Mouse (Mus musculus): Measurements from ENCODE around the gene Crabp2. TPM values are rescaled to one million over a fixed set of nuclear protein-coding genes. Genes with fewer than 3 reads are reported as not detected.

Gene Crabp2
- polyA plus RNA-seq, 1 experiment from 2014 or later: 10.3 TPM

DNA sequence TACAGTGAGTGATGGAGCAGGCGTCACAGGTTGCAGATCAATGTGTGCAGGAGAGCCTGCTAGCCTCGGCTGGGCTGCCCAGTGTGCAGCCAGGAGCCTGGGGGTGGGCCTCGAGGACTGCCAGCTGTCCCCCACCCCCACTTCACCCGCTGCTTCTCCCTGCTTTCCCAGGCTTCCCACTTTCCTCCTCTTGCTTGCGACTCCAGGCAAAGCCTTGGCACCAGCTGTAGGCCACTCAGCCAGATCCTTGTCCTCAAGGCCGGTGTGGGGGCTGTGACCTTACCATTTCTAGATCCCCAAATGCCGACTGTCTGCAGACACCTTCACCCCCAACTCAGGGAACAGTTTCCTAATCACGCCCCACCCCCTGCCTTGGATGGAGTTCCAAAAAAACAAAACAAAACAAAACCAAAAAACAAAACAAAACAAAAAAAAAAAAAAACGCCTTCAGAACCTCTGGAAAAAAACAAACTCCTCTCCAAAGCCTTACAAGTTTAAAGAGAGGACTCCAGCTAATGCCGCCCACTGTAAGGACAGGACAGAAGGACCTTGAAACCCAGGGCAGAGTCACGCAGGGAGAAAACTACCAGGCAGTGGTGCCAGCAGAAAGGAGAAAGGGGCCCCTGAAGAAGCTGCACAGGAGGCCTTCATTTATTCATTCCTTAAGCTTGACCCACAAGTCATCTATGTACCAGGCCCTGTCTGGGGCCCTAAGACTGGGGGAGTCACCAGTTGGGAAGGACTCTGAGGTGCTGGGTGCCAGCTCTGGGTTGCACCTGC lies 52.5 kb downstream of the Crabp2 start:
- H3K36me3 ChIP-seq (ENCODE audit: insufficient read depth): no peaks in the 10 kb centered on the region
- H3K9ac ChIP-seq: no peak overlapping the region
- 8% methylated on average over 11 of the region's 11 CpGs for WGBS
- 0 out of 2 replicates have a peak, but pooled peaks cover under 1% of the 10 kb centered on the region for H3K9me3 ChIP-seq (ENCODE audit: low read depth, low read length)
- no peak for TF ChIP-seq CTCF (IDR thresholded peaks at IDR 0.05; ENCODE audit: low read depth)
- ATAC-seq (ENCODE audit: insufficient read depth) (no peak), DNase-seq (no peak)
- H3K4me1 ChIP-seq (ENCODE audit: insufficient read depth): no peaks in the 10 kb centered on the region
- no peak overlapping the region for H3K27ac ChIP-seq (ENCODE audit: low read depth)
- H3K27me3 ChIP-seq (ENCODE audit: insufficient read depth, low read length): peaks cover 79% of the 10 kb centered on the region
- peak overlapping the region; percentile 37; the same call in 1 of the 2 replicates for H3K4me3 ChIP-seq (ENCODE audit: low read depth, low read length)
- peak overlapping the region; percentile 67 for H3K4me2 ChIP-seq

DNA sequence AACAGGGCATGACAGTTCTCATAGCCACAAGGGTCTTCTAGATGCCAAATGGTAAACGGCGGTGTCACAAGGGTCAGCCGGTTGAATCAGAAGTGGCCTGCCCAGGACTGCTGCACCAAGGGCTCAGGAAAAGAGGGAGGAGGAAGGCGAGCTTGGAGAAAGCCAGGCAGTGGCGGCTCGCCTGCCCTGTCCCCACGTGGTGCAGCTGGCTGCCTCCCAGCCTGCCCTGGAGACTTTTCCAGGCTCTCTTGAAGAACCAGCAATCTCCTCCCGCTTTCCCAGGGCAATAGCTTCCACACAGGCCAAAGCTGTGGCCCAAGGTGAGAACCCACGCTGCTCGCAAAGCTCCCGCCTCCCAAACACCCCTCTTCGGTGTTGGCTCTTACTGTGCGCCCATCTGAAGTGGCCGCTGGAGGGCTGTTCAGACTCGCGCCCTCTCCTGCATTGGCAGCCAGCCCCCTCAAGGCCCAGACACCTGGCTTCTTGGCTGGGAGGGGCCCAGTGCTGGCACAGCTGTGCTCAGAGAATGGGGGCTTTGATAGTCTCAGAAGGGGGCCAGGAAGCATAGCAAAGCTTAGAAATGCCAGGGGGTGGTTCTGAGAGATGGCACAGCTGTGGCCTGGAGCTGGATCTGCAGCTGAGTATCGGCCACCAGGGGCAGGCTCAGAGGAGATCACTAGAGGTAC lies 54.0 kb downstream of the Crabp2 start:
- peak; percentile 36 for TF ChIP-seq CTCF (IDR thresholded peaks at IDR 0.05; ENCODE audit: low read depth)
- DNase-seq (peak; percentile 44), ATAC-seq (ENCODE audit: insufficient read depth) (peak; percentile 40)
- Histone ChIP-seq H3K27ac (ENCODE audit: low read depth) (no peak overlapping the region), H3K4me1 (ENCODE audit: insufficient read depth) (no peaks in the 10 kb centered on the region), H3K4me3 (ENCODE audit: low read depth, low read length) (no peak overlapping the region), H3K9ac (no peak overlapping the region), H3K27me3 (ENCODE audit: insufficient read depth, low read length) (peaks cover 64% of the 10 kb centered on the region), H3K9me3 (ENCODE audit: low read depth, low read length) (peaks cover 3% of the 10 kb centered on the region; the same call in 1 of the 2 replicates), H3K36me3 (ENCODE audit: insufficient read depth) (no peaks in the 10 kb centered on the region), H3K4me2 (no peak overlapping the region)
- 2% methylated on average over 17 of the region's 17 CpGs for WGBS

Other genes with a start within 250 kb of the Crabp2 start
- 0.63 and 0.77 TPM in 2 replicates for gene Lrrc71, start 200.0 kb upstream of the Crabp2 start, polyA plus RNA-seq (2014; fragmentation: Nextera tagmentation; extraction: Ambion mirVana)
- gene Ntrk1, start 153.5 kb upstream of the Crabp2 start, polyA plus RNA-seq (2014; fragmentation: Nextera tagmentation; extraction: Ambion mirVana): 0.22 and 0.39 TPM in 2 replicates
- gene Insrr, start 151.7 kb upstream of the Crabp2 start, polyA plus RNA-seq (2014; fragmentation: Nextera tagmentation; extraction: Ambion mirVana): 0.05 TPM in 1 of 2 replicates, not detected in the other
- 30.2 and 31.7 TPM in 2 replicates for gene Pear1, start 124.4 kb upstream of the Crabp2 start, polyA plus RNA-seq (2014; fragmentation: Nextera tagmentation; extraction: Ambion mirVana)
- 0.09 TPM in 2 replicates for gene Sh2d2a, start 101.9 kb upstream of the Crabp2 start, polyA plus RNA-seq (2014; fragmentation: Nextera tagmentation; extraction: Ambion mirVana)
- 13.4 and 14.2 TPM in 2 replicates for gene Prcc, start 63.1 kb upstream of the Crabp2 start, polyA plus RNA-seq (2014; fragmentation: Nextera tagmentation; extraction: Ambion mirVana)
- gene Hdgf, start 42.3 kb upstream of the Crabp2 start, polyA plus RNA-seq (2014; fragmentation: Nextera tagmentation; extraction: Ambion mirVana): 287 and 288 TPM in 2 replicates
- gene Mrpl24, start 29.2 kb upstream of the Crabp2 start, polyA plus RNA-seq (2014; fragmentation: Nextera tagmentation; extraction: Ambion mirVana): 64.8 and 65.5 TPM in 2 replicates
- gene Isg20l2, start 18.4 kb upstream of the Crabp2 start, polyA plus RNA-seq (2014; fragmentation: Nextera tagmentation; extraction: Ambion mirVana): 44.0 and 50.5 TPM in 2 replicates
- 16.4 and 19.6 TPM in 2 replicates for gene Rrnad1, start 17.9 kb upstream of the Crabp2 start, polyA plus RNA-seq (2014; fragmentation: Nextera tagmentation; extraction: Ambion mirVana)
- 24.6 and 27.1 TPM in 2 replicates for gene Nes, start 22.4 kb downstream of the Crabp2 start, polyA plus RNA-seq (2014; fragmentation: Nextera tagmentation; extraction: Ambion mirVana)
- not detected in 2 replicates for gene Bcan, start 51.6 kb downstream of the Crabp2 start, polyA plus RNA-seq (2014; fragmentation: Nextera tagmentation; extraction: Ambion mirVana)
- gene Hapln2, start 78.9 kb downstream of the Crabp2 start, polyA plus RNA-seq (2014; fragmentation: Nextera tagmentation; extraction: Ambion mirVana): not detected in 2 replicates
- 35.8 and 40.6 TPM in 2 replicates for gene Gpatch4, start 94.4 kb downstream of the Crabp2 start, polyA plus RNA-seq (2014; fragmentation: Nextera tagmentation; extraction: Ambion mirVana)
- 183 and 192 TPM in 2 replicates for gene Naxe, start 109.8 kb downstream of the Crabp2 start, polyA plus RNA-seq (2014; fragmentation: Nextera tagmentation; extraction: Ambion mirVana)
- gene Ttc24, start 129.6 kb downstream of the Crabp2 start, polyA plus RNA-seq (2014; fragmentation: Nextera tagmentation; extraction: Ambion mirVana): not detected in 2 replicates
- 31.2 and 32.5 TPM in 2 replicates for gene Iqgap3, start 133.3 kb downstream of the Crabp2 start, polyA plus RNA-seq (2014; fragmentation: Nextera tagmentation; extraction: Ambion mirVana)
- 24.7 and 25.4 TPM in 2 replicates for gene Mef2d, start 193.7 kb downstream of the Crabp2 start, polyA plus RNA-seq (2014; fragmentation: Nextera tagmentation; extraction: Ambion mirVana)